Mouse (Mus musculus): ENCODE measurements around the gene Esm1.

GRCm38 (mm10) chr13:113212401-113212800 lies 2.9 kb downstream of the Esm1 start:
- no peak for TF ChIP-seq POLR2A (IDR thresholded peaks at IDR 0.05; ENCODE audit: borderline replicate concordance, extremely low read depth, insufficient read depth, insufficient read length, poor library complexity, severe bottlenecking)
- TF ChIP-seq CTCF (IDR thresholded peaks at IDR 0.05; ENCODE audit: borderline replicate concordance, extremely low read depth, insufficient read depth, insufficient read length): no peak
